Mouse (Mus musculus) heart, adult 2 months (tissue): ENCODE results near the gene Spaca7.

Experiments
- CTCF ChIP-seq: fragments of 200-600 bp; IDR thresholded peaks from 2 replicates; pipeline ENCODE4 v1.8.1; 2022; ENCODE audit warnings: antibody characterized with exemption, mild to moderate bottlenecking, moderate library complexity
- EP300 ChIP-seq: fragments of 200-500 bp; IDR thresholded peaks from 2 replicates; pipeline ENCODE4 v1.6.1; 2011; ENCODE audit warnings: low read depth, low read length, control low read depth; ENCODE audit not compliant: insufficient read depth
- POLR2A ChIP-seq: fragments of 200-500 bp; IDR thresholded peaks from 2 replicates; pipeline ENCODE4 v1.6.1; 2011; ENCODE audit warnings: mild to moderate bottlenecking, low read depth, low read length, control low read depth; ENCODE audit not compliant: insufficient read depth

- TF ChIP-seq EP300 (no peak), CTCF (no peak), POLR2A (no peak)
Measured at GRCm38 (mm10) chr8:12565488-12565887, 7.3 kb upstream of the Spaca7 start.
